Mouse (Mus musculus) ovary, postnatal 10 days (tissue): Measurements from ENCODE around the gene Rusc2.

Source experiments
- DNase-seq: peaks from one replicate; pipeline ENCODE4 v3.0.0; 2022; ENCODE audit warnings: low spot score

Rusc2 gene

DNA sequence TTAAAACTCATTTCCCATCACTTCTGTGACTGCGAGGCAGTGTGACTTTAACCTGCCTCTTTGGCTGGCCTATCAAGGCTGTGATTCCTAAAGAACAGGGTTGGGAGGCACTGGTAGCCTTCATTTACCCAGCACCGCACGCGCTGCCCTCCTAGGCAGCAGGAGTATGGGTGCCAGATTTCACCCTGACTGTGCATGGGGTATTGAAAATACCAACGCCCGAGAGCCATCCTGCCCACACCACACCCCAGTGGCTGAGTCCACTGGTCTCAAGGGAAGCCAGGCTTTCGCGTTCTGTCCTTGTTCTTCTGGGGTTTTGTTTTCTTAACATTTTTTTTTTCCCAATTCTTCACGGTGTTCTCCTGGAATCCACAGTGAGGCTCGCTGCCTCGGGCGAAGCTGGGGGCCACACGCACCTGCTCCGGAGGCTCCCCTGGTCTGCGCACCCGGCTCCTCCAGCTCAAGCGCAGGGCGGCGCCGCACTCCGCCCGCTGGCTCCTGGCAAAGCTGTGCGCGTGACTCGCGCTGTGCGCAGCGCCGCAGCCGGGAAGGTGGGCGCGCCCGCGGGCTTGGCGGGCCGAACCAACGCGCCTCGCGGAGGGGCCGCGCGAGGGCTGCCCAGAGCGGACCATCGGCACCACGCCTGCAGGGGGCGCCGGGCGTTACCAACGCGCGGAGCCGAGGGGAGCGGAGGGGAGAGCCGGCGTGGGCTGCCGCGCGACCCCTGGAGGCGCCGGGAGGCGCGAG lies at the start of gene Rusc2:
Gene Rusc2 (plus strand): TSS at position 572 of the 747 bp plus-strand sequence.
- peak; percentile 78 for DNase-seq

DNA sequence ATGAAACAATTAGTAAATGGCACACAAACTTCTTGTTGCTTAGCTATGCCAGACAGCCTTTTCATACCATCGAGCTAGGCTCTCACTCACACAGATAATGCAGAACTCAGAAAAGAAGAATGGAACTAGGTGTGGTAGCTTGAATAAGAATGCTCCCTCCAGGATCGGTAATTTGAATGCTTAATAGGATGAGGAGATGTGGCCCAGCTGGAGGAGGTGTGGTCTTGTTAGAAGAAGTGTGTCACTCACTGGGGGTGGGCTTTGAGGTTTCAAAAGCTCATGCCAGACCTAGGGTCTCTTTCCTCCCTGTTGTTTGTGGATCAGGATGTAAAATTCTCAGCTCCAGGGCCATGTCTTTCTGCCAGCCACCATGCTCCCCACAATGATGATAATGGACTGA lies 47.0 kb upstream of the Rusc2 start:
- no peak for DNase-seq

DNA sequence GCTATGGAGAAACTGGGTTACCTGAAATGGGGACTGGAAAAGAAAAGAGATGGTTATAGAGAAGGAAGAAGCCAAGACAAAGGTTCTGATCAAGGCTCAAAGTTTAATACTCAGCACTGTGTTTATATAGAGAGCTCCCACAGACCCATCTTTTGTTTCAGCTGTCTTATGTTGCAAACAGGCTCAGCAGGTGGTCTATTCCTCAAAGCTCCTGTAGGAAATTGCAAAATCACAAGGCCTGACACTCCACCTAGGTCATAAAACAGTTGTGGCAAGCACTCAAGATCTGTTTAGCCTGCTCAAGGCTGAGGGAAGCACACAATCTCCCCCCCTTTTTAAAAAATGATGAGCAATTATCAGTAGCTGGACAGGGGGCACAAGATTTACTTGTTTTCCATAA lies 45.6 kb upstream of the Rusc2 start:
- DNase-seq, result no peak

DNA sequence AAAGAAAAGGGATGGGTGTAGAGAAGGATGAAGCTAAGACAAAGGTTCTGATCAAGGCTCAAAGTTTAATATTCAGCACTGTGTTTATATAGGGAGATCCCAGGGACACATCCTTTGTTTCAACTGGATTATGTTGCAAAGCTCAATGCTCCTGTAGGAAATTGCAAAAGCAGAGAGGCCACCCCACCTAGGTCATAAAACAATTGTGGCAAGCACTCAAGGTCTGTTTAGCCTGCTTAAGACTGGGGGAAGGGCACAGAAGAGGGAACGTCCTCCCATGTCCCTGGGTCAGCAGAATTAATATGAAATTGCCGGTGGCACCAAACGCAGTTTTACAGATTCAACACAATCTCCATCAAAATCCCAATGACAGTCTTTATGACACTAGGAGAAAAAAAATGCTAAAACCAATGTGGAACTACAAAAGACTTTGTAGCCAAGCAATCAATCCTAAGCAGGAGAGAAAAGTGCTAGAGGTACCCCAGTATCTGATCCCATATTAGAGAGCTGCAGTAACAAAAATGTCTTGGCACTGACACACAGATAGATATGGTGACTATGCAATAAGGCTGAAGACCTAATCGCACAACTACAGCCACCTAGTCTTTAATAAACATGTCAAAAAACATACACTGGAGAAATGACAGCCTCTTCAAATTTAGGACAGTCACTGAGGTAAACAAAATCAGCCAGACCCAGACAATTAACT lies 41.5 kb upstream of the Rusc2 start:
- DNase-seq, result no peak

GRCm38 (mm10) chr4:43341276-43341891 lies 40.4 kb upstream of the Rusc2 start:
- no peak for DNase-seq

- no peak for DNase-seq
Observed at GRCm38 (mm10) chr4:43342443-43342842, 39.3 kb upstream of the Rusc2 start.

GRCm38 (mm10) chr4:43344932-43345331 lies 36.8 kb upstream of the Rusc2 start:
- DNase-seq, result no peak

DNA sequence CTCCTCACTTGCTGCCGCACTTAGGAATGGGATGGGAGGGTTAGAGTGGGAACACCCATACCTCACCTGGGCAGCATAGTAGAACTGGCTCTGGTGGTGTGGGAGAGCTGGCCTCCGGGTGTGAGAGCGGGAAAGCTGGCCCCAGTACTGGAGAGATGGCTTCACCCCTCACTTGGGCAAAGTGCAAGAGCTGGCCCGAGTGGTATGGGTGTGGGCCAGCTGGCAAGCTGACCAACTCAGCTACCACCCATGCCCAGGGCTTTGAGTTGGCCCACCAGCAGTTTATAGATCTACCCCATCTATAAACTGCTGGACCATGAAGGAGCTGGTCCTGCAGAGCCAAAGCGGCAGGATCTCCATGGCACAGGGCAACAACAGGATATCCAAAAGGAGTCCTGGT lies 32.6 kb upstream of the Rusc2 start:
- DNase-seq, result no peak

GRCm38 (mm10) chr4:43350038-43350560 lies 31.7 kb upstream of the Rusc2 start:
- no peak for DNase-seq

GRCm38 (mm10) chr4:43353662-43354061 lies 28.1 kb upstream of the Rusc2 start:
- DNase-seq, result no peak

GRCm38 (mm10) chr4:43364914-43365560 lies 16.7 kb upstream of the Rusc2 start:
- DNase-seq, result no peak

GRCm38 (mm10) chr4:43367295-43367694 lies 14.5 kb upstream of the Rusc2 start:
- no peak for DNase-seq

DNA sequence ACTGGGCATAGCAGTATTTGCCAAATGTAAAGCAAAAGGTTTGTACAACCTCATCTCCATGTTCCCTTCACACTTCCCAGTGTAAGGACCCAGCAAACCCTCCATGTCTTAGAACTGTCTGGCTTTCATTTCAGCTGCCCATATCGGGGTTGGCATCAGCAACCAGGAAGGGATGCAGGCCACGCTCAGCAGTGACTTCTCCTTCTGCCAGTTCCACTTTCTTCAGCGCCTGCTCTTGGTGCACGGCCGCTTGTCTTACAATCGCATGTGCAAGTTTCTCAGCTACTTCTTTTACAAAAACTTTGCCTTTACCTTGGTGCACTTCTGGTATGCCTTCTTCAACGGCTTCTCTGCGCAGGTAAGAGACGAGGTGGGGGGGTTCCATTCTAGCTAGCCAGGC lies 14.0 kb upstream of the Rusc2 start:
- DNase-seq, result no peak

- no peak for DNase-seq
Observed at GRCm38 (mm10) chr4:43371406-43371805, 10.4 kb upstream of the Rusc2 start.

GRCm38 (mm10) chr4:43372155-43372554 lies 9.6 kb upstream of the Rusc2 start:
- no peak for DNase-seq

DNA sequence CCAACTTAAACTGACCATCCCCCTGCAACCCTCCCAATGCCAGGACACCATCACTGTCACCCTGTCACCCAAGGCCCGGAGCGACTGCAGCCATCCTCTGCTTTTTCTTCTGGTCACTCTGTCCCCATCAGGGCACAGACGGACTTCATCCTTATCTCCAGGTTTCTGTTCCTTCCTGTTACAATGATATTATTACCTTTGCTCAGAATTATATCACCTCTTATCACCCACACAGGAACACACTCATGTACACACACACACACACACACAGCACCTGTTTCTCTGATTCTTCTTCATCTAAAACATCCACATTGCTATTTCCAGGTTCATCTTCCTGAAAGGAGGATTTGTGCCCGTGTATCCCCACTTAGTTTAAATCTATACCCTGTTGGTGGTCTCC lies 7.5 kb upstream of the Rusc2 start:
- DNase-seq, result no peak

- DNase-seq, result no peak
Observed at GRCm38 (mm10) chr4:43379601-43380000, 2.2 kb upstream of the Rusc2 start.

- DNase-seq, result no peak
Observed at GRCm38 (mm10) chr4:43380951-43381350, 828 bp upstream of the Rusc2 start.

GRCm38 (mm10) chr4:43382155-43383020 lies 609 bp downstream of the Rusc2 start:
- DNase-seq, result no peak

DNA sequence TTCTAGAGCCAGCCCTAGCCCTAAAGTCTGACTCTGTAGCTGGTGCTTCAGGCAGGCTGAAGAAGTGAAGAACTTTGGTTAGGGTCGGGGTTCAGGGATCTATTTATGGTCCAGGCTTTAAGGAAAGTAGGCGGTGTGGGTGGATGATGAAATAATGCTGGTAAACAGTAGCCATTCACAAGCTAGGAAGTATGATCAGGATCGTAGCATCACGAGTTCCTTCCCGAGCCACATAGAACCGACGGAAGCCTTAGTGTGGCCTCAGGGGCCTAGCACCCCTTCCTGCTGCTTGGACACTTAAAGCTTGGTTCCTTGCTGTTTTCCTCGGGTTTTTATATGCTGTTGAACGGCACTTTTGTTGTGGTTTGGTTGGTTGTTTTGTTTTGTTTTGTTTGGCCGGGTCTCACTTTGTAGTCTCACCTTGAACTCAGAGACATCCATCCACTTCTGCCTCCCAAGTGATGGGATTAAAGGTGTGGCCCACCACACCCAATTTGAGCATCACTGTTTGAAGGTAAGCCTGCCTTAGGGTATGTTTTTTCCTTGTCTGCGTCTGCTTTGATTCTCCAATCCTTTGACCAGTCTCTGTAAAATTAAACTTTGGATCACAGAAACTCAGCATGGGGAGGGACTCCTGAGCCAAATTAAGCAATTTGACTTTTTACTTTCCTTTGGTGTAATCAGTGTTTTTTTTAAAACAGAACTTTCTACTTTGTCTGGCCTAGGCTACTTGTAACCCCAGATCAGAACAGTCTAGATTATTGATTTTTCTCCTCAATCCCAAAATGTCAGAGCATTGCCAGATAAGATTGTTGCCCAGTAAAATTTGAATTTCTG lies 1.7 kb downstream of the Rusc2 start:
- no peak for DNase-seq

DNA sequence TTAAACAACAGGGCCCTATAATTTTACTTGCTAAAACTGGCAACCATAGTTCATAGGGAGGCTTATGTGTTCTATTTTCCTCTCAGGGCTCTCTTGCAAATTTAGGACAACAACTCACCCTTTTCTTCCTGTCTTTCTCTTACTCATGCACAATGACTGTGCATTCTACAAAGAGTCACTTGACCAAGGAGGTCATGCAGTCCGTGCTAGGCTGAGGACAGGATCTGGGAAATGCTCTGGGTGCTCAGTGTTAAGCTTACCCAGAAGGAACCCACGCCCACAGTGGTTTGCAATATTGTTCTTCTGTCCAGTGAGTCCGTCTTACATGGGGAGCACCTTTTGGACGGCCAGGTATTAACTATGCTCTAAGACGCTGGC lies 2.3 kb downstream of the Rusc2 start:
- no peak for DNase-seq
